Mouse (Mus musculus): ENCODE results near the gene Cenpt. TPM values are rescaled to one million over a fixed set of nuclear protein-coding genes. Genes with fewer than 3 reads are reported as not detected.

Gene Cenpt
- 10 to 100 TPM; 11.5 to 12.9 TPM for total RNA-seq (2021)
- long read RNA-seq, experiment 1, transcript Cenpt-201 (13 exons, 1,814 nt), result major isoform, 16 of 28 reads
- long read RNA-seq, experiment 1, partial matches to known transcripts, result 0 of 28 reads
- long read RNA-seq, experiment 1, other reads (novel, unspliced or antisense), result 12 of 28 reads
- long read RNA-seq, experiment 2, transcript Cenpt-201 (13 exons, 1,814 nt), result major isoform, 14 of 32 reads
- long read RNA-seq, experiment 2, partial matches to known transcripts, result 1 of 32 reads
- long read RNA-seq, experiment 2, other reads (novel, unspliced or antisense), result 17 of 32 reads

DNA sequence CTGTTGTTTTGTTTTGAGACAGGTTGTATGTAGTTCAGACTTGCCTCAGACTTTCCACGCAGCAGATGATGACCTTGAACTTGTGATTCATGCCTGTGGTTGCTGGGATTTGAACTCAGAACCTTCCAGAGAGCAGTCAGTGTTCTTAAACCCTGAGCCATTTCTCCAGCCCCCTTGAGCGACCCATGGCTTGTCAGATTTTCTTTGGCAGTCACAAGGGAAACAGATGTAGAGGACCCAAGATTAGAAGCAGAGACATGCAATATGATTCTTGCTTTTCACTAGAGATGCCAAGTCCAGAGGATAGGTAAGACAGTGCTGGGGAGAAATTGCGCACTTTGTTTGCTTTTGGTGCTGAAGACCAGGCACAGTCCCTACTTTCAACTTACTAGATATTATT lies at the start of gene Cenpt:
Gene Cenpt (minus strand): TSS at position 101 of the 400 bp plus-strand sequence.
- no peak for DNase-seq (ENCODE audit: low spot score in 2 of 2)

DNA sequence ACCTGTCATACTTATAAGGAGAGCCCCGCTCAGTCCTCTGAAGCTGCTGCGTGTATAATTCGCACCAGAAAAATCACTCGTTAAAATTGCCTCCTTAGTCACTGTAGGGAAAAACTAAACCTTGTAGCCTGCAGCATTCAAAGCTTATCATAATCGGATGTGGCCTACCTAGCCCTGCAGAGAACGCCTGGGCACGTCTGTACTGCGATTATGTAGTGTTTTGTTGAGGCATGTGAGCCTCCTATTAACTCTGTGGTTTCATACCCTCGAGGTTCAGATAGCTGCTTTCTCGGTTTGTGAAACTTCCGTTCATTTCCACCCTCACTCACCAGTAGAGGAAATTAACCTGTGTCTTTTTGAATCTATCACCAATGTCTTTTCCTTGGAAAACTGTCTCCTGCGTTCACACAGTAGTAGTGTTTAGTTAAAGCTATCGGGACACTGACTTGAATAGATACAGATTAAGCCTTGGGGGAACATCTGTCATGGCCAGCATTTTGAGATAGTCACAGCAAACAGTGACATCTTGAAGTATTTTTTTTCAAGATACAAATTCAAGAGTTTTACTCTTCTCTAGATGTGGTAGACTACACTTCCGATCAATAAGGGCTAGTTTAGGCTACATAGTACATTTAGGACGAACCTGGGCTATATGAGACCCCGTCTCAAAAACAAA lies 48.0 kb upstream of the Cenpt start:
- DNase-seq (ENCODE audit: low spot score in 2 of 2), result no peak

DNA sequence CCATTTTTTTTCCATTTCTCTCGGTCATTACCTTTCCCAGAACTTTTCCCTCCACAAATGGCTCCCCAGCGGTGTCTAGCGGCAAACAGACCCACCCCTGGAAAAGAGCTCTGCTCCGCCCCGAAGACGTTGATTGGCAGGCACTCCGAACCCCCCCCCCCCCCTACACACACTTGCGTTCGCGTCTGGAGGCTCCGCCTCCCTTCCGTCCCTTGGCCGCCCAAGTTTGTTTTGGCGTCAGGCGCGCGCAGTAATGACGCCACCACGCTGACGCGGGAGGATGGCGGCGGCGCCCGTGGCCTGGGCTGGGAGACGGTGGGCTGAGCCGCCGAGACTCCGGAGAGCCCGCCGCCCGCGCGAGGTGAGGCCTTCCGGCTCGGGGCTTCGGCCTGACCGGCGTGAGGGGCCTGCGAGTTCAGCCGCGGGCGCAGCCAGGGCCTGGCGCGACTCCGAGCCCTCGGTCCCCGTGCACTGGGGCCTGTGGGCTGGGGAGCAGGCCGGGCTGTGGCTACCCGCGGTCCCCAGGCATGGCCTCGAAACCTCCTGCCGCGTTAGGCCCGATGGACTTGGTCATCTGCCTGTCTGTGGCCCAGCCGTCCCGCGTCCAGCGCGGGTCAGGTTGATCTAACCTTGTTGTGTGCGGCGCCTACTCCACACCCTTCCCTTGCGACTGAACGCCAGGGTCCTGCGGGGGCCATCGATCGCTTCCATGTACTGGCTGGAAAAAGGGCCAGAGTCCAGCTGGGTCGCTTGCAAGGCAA lies 47.3 kb upstream of the Cenpt start, which contains the start of gene Pskh1:
Gene Pskh1 (plus strand): TSS at position 262 of the 761 bp plus-strand sequence.
- DNase-seq (ENCODE audit: low spot score in 2 of 2), result peak; percentile 88 to 91

DNA sequence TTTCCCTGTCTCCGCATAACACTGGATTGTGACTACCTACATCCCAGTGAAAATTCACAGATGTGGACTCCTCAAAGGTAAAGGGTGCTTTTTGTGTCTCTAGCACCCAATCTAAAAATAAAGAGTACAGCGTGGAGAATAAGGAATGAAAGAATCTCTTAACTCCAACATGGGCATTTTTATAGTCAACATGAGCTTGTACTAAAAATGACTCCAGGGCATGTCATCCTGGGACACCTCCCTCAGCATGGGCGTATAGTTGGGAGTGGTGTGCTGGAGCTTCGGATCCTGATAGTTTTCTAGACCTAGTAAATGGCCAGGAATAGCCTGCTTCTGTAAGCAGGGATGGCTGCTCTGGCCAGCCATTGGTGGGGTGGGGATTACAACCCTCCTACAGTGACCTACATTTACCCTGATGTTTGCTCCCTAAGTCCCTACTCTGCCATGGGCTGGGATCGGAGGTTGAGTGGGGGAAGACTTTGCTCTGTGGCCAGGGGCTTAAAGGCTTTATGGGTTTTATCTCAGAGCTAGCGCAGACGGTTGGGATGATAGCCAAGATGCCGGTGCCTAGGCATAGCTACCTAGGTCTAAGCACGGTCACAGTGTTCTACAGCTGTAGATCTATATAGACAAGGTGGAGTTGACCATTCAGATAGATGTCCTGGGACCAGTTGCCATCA lies 44.9 kb upstream of the Cenpt start:
- no peak for DNase-seq (ENCODE audit: low spot score in 2 of 2)

DNA sequence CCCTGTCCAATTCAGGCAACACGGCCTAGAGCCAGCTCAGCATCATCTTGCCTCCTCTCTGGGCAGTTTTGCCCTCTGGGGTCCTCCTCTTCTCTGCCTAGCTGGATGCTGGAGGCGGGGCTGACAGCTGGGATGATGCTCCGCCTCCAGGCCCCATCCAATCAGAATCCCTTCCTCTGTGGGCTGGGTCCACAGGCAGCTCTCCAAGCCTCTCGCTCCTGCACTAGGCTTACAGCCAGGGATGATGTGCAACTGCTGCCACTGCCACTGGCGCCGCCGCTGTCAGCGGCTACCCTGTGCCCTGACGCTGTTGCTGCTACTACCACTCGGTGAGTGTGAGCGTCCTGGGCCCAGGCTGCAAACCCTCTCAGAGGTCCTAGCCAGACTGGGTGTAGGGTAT lies 40.3 kb upstream of the Cenpt start, which contains the start of gene Nrn1l:
Gene Nrn1l (plus strand): TSS at position 229 of the 400 bp plus-strand sequence.
- DNase-seq (ENCODE audit: low spot score in 2 of 2), result peak; percentile 59 to 79

DNA sequence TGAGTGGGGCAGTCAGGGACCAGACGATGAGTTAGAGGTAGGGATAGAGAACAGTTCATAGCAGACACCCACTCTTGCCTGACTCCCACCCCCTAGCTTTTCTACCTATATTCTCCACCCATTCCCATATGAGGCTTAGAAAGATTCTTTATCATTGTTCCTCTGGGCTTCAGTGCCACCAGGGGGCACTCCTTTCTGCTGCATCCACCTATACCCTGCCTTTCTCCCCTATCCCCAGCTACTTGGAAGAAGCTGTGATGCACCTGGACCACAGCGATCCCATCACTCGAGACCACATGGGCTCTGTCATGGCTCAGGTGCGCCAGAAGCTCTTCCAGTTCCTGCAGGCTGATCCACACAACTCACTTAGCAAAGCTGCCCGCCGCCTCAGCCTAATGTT lies 39.4 kb upstream of the Cenpt start:
- no peak for DNase-seq (ENCODE audit: low spot score in 2 of 2)

DNA sequence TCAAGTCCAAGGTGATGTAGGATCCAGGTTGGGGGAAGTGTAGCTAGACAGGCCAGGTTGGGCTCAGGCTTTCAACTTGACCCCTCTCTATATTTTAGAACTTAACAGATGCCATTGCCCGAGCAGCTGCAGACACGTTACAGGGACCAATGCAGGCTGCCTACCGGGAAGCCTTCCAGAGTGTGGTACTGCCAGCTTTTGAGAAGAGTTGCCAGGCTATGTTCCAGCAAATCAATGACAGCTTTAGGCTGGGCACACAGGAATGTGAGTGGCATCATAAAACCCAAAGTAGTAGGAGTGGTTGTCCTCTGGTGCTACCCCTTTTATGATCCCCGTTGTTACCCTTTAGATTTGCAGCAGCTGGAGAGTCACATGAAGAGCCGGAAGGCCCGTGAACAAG lies 37.8 kb upstream of the Cenpt start:
- peak in 1 of 2 experiments; percentile 50 for DNase-seq (ENCODE audit: low spot score in 2 of 2)

DNA sequence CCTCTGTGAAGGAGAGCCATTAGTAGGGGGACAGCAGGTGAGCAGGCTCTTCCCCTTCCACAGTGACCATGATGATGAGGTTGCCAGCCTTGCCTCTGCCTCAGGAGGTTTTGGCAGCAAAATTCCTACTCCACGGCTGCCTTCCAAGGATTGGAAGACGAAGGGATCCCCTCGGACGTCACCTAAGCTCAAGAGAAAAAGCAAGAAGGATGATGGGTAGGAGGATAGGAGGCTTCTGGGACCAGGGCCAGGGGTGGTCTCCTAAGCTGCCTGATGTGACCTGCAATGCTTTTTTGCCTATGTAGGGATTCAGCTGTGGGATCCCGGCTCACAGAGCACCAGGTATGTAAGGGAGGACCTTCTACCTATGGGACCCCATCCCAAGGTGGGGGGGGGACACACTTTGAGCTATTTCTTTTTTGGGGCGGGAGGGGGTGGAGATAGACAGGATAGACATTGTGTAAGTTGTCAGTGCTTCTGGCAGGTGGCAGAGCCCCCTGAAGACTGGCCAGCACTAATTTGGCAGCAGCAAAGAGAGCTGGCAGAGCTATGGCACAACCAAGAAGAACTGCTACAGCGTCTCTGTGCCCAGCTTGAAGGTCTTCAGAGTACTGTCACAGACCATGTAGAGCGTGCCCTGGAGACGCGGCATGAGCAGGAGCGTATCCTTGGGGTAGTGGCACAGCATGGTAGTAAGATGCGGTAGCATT lies 36.8 kb upstream of the Cenpt start:
- no peak for DNase-seq (ENCODE audit: low spot score in 2 of 2)

DNA sequence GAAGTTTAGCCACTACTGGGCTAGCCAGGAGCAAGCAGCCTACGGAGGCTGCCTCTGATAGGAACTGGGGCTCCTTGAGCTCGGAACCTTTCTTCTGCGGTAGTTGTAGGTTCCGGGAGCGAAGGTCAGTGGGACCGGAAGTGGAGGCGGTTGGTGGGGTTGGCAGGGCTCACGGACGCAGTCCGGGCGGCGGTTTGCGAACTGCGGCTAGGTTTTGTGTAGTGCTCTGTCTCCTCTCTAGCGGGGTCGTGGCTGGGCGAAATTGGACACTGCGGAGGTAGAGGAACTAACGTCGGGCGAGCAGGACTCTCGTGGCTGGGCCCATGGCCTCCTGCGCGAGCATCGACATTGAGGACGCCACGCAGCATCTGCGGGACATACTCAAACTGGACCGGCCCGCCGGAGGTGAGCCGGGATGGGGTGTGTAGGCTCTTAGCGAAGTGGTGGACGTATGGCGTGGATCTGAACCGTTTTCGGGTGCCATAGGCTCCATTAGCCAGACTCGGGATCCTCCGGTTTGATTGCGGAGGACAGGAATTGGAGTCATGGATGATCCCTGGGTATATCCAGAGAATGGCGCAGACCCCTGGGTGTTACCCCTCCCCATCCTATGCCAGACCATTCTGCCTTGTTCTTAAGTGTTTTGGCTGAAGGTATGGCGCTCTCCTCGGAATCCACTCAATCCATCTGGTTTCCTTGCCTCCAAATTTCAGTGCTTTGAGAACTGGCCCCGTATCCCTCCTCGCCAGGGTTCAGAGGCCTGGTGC lies 27.9 kb upstream of the Cenpt start, which contains the start of gene Edc4:
Gene Edc4 (plus strand): TSS at position 128 of the 767 bp plus-strand sequence.
- peak; percentile 67 to 85 for DNase-seq (ENCODE audit: low spot score in 2 of 2)

DNA sequence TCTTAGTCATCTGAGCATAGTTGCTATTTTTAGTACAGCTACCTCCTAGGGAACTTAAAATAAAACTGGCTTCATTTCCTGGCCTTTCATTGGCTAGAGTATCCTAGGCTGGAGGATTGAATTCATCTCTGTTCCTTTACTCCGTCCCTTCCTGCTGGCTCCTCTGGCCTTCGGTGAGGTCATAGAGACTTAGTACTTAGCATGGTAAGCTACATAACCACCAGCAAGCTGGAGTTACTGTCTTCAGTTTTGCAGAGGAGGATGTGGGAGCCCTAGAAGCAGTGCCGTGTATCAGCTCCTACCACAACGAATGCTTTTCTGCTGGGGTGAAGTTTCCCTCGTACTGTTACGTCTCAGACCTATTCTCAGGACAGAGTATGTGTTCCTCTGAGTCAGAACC lies 21.2 kb upstream of the Cenpt start:
- no peak for DNase-seq (ENCODE audit: low spot score in 2 of 2)

DNA sequence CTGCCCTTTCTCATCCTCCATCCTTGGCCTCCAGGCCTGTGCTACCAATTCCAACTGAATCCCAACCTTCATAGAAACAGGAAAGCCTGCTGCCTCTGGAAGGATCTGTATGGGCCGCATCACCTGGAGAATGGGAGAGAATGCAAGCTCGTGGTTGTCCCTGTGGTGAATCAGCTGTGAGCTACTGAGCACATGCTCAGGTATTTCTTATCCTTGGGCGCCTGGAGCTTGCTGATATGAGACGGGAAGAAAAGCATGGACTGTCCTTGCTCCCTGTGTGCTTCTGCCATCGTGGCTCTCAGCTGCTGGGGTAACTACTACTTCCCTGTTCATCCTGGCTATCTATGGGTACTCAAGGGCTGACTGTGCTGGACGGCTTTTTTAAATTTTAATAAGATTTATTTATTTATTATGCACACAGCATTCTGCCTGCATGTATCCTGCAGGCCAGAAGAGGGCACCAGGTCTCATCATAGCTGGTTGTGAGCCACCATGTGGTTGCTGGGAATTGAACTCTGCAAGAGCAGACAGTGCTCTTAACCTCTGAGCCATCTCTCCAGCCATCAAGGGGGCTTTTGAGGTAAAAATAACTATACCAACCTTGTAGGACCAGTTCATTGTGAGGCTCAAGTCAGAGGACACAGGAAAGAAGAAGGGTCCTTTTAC lies 13.4 kb upstream of the Cenpt start:
- no peak for DNase-seq (ENCODE audit: low spot score in 2 of 2)

DNA sequence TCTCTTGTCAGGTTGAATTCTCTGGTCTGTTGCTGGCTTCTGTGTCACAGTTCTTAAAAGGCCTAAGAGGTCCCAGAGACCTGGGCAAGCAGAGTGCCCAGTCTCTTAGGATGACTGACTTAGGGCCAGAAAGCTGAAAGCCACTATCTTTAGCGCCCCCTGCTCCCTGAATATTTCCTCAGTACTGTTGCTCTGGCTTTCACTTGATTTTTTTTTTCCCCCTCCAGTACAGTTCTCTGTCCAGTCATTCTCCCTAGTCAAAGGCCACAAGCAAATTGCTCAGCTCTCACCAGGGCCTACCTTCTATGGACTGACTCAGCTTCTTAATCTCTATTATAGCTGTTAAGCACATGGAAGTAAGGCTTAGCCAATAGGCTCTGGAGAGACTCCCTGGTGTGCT lies 8.9 kb upstream of the Cenpt start:
- DNase-seq (ENCODE audit: low spot score in 2 of 2), result no peak

DNA sequence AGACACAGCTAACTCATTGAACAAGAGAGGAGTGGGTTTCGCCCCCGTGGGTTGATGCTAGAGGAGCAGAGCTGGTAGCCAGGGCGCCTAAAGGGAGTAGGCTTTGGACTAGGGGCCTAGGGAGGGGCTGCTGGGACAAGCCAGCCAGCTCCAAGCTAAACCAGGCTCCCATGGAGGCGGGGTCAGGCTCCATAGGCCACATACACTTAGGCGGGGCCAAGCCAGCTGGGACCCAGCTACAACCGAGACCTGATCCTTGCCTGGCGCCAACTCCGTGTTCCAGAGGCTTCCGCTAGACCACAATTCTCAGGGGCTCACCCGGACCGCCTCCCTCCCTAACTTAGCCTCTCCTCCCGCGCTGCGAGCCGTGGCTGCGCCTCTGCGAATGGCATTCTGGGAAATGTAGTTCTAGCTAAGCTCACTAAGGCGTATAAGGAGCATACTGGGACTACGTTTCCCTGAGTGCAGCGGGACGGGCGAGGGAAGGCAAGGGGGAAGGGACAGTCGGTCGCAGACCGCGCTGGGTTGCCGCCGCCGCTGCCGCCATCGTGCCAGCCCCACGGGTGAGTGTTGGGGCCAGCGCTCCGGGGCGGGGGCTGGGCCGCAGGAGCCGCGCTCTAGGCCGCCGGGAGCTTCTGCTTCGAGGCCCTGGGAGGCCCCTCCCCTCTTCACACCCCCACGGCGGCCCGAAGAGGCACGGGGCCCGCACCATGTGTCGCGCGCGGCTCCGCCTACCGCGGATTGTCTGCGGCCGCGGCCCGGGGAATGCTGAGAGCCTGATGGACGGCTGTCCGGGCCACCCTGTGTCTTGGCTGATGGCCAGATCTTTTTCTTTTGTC lies 7.3 kb upstream of the Cenpt start, which contains the start of gene Nutf2:
Gene Nutf2 (plus strand): TSS at position 438 of the 839 bp plus-strand sequence.
- DNase-seq (ENCODE audit: low spot score in 2 of 2), result peak; percentile 79 to 93

DNA sequence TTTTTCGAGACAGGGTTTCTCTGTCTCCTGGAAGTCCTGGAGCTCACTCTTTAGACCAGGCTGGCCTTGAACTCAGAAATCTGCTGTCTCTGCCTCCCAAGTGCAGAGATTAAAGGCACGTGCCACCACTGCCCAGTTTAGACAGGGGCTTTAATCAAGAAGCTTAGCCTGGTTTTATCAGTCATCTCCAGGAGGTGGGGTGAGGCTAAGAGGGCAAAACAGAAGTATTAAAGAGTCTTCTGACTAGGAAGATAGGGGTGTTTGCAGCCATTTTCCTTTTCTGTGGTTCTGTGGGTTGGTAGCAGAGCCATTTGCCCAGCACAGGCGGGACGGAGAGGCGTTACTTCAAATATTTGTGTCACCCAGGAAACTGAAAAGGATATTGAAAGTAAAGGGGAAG lies 6.2 kb upstream of the Cenpt start:
- DNase-seq (ENCODE audit: low spot score in 2 of 2), result no peak

DNA sequence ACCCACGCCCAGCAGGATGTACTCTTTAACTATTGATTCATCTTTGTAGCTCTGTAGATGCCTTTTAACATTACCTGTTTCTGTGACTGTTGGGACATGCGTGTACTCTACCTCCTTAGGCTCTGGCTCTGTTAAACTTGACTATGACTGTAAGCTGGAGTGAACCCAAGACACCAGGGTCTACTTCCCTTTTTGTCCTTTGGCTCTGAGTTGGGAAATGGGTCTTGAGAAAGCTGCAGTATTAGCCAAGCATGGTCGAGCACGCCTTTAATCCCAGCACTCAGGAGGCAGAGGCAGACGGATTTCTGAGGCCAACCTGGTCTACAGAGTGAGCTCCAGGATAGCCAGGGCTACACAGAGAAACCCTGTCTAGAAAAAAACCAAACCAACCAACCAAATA lies 5.4 kb upstream of the Cenpt start:
- DNase-seq (ENCODE audit: low spot score in 2 of 2), result no peak

DNA sequence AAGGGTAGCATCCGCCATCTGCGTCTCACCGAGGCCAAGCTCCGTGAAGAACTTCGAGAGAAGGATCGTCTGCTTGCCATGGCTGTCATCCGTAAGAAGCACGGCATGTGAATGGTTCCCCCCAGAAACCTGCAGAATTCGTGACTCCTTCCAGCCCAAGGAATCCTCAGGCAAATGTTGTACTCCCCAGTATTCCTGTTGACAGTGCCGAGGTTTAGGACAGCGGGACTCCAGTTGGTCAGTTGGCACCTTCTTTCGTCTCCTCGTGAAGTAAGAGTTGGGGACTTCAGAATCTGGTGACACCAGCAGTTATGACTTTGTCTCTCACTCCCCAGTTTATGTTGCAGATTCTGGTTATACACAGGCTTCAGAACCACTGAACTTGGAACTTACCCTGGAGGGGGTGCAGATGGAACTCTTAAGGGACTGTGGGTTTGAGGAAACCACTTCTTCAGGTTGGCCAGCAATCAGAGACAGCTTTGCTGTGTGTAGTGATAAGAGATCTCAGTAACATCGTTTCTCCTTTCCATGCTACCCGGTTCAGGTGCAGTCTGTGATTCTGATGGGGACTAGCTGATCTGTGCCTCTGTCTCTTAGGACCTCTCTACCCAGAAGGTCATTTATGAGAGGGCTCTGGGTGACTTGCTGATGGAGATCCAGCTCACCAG lies 3.2 kb upstream of the Cenpt start:
- no peak for DNase-seq (ENCODE audit: low spot score in 2 of 2)

DNA sequence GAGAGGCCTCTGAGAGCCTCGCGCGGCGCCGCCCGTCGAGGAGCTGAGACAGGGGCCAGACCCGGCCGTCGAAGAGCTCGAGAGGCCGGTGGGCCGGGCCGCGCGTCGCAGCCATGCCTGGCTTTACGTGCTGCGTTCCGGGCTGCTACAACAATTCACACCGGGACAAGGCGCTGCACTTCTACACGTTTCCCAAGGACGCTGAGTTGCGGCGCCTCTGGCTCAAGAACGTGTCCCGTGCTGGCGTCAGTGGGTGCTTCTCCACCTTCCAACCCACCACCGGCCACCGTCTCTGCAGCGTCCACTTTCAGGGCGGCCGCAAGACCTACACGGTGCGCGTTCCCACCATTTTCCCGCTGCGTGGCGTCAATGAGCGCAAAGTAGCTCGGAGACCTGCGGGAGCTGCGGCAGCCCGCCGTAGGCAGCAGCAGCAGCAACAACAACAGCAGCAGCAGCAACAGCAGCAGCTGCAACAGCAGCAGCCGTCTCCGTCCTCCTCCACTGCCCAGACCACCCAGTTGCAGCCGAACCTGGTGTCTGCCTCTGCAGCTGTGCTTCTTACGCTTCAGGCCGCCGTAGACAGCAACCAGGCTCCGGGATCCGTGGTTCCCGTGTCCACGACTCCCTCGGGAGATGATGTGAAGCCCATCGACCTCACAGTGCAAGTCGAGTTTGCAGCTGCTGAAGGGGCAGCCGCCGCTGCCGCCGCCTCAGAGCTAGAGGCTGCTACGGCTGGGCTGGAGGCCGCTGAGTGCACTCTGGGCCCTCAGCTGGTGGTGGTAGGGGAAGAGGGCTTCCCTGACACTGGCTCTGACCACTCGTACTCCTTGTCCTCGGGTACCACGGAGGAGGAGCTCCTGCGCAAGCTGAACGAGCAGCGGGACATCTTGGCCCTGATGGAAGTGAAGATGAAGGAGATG lies 2.4 kb upstream of the Cenpt start:
- DNase-seq (ENCODE audit: low spot score in 2 of 2), result peak; percentile 32 to 68
